Mouse (Mus musculus): Measurements from ENCODE around the gene Eddm3b.
A peak's percentile ranks its signal among the peaks of the same experiment; 100 is the strongest.

The Eddm3b gene

GRCm38 (mm10) chr14:51113916-51114560, at the start of gene Eddm3b:
Gene Eddm3b (plus strand): TSS chr14:51114426.
- DNase-seq, result no peak

DNA sequence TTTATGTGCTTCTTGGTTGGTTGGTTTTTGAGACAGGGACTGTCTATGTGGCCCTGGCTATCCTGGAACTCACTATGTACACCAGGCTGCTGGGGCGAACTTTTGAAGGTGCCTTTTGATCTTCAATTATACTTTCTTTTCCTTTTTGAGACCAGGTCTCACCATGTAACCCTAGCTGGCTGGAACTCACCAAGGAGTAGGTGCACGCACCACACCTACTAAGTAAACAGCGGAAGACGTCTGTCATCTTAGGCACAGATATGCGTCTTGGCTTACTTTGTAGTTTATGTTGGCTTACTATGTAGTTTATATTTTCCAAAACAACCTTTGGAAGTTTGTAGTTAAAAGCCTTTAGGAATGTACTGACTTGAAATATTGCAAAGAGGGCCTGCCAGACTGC, 45.3 kb upstream of the Eddm3b start:
- no peak for DNase-seq

DNA sequence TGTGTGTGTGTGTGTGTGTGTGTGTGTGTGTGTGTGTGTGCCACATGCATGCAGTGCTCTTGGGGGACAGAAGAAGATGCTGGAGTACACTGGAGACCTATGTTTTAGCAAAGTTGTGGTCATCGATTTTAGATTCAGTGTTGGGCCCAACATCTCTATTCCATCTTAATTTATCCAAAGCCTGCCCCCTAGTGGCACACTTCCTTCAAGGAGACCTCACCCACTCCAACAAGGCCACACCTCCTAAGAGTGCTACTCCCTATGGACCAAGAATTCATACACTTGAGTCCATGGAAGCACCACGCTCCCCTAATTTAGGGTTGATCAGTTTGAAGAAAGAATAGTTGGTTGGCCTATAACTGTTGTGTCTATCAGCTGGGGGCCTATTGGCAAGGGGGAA, 44.6 kb upstream of the Eddm3b start:
- no peak for DNase-seq

GRCm38 (mm10) chr14:51074335-51074734, 39.9 kb upstream of the Eddm3b start, which contains the start of gene Olfr750:
Gene Olfr750 (minus strand): TSS chr14:51074435.
- DNase-seq, result no peak

GRCm38 (mm10) chr14:51079180-51079579, 35.0 kb upstream of the Eddm3b start:
- no peak for DNase-seq

DNA sequence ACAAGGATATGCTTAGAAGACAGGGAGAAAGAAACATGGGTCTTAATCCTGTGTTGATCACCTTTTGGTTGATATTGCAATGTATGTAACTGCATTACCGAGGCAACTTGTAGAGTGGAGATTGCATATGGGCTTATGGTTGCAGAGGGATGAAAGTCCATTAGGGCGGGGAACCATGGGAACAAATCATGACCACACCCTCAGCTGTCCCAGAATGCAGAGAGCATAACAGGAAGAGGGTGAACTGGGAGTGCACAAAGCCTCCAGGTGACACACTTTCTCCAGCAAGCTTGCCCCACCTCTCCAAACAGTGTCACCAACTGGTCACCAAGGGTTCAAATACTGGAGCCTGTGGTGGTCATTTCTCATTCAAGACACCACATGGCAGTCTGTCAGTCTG, 33.2 kb upstream of the Eddm3b start:
- no peak for DNase-seq

- peak in 1 of 2 experiments; percentile 46 for DNase-seq
Observed at GRCm38 (mm10) chr14:51082599-51083581, 31.3 kb upstream of the Eddm3b start.

GRCm38 (mm10) chr14:51083805-51084204, 30.4 kb upstream of the Eddm3b start:
- no peak for DNase-seq

- DNase-seq, result no peak
Observed at GRCm38 (mm10) chr14:51085086-51085485, 29.1 kb upstream of the Eddm3b start.

DNA sequence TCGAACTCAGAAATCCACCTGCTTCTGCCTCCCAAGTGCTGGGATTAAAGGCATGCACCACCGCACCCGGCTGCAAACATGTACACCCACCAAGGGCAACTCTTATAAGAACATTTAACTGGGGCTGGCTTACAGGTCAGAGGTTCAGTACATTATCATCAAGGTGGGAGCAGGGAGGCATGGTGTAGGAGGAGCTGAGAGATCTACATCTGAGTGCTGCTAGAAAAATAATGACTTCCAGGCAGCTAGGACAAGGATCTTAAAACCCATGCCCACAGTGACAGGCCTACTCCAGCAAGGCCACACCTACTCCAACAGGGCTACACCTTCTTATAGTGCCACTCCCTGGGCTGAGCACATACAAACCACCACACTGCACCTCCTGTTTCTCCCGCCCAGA, 28.3 kb upstream of the Eddm3b start:
- no peak for DNase-seq

- DNase-seq, result no peak
Observed at GRCm38 (mm10) chr14:51087762-51088161, 26.5 kb upstream of the Eddm3b start.

DNA sequence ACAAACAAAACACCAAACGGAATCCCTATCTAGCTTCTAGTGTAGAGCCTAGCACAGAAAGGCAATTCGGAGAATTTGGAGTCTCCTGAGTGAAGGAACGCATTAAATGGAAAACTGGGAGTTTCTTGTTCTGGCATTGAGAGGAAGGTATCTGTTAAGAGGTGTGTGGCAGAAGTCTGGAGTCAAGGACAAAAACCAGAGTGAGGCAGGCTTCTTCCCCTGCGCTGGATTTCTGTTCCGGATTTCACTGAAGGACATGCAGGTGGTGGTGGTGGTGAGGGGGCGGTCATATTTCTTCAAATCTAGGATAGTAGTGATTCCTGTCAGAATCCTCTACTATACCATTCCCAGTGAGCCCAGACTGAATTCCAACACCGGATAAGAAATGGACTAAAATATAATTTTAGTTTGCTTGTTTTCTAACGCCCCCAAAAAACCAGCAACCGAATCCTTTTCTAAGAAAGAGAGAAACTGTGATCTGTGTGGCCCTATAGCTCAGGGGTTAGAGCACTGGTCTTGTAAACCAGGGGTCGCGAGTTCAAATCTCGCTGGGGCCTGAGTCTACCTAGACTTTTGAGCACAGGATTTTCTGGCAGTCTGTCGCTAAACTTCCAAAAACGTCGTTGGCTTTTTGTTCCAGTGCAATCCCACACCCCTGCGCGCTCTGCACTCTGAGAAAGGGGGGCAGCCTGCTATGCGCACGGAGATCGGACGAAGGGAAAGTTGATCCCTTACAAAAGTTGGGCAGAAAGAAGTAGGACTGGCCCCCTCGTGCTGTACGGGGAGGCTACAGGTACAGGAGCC, 25.9 kb upstream of the Eddm3b start:
- DNase-seq, result peak; percentile 61 to 75

- DNase-seq, result peak; percentile 87 to 94
Observed at GRCm38 (mm10) chr14:51088970-51089673, 25.1 kb upstream of the Eddm3b start.

DNA sequence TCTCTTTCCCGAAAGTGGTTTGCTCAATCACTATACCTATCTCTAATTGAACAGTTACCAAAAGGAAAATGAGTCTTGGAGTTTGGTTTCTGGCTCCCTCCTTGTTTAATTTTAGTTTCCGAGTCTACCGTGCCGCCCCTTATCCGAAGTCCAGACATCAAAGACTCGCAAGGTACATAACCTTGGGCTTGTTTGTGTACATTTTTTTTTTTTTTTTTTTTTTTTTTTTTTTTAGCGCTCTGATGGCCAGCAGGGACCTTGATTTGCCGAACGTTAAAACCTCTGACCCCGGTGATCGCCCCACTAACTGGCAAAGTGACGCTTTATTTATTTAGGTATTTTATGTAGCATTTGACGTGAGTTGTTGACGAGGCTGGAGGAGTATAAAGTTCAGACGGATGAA, 24.6 kb upstream of the Eddm3b start:
- DNase-seq, result no peak

- DNase-seq, result peak; percentile 60 to 74
Observed at GRCm38 (mm10) chr14:51090077-51090781, 24.0 kb upstream of the Eddm3b start.

GRCm38 (mm10) chr14:51090921-51091900, 23.0 kb upstream of the Eddm3b start, which contains the start of the genes Rnase4 and Ang:
Gene Rnase4 (plus strand): TSS chr14:51091077.
Gene Ang (plus strand): TSS chr14:51091150.
- peak; percentile 25 to 38 for DNase-seq

- no peak for DNase-seq
Observed at GRCm38 (mm10) chr14:51092073-51092620, 22.1 kb upstream of the Eddm3b start.

- DNase-seq, result no peak
Observed at GRCm38 (mm10) chr14:51093496-51093895, 20.7 kb upstream of the Eddm3b start.

DNA sequence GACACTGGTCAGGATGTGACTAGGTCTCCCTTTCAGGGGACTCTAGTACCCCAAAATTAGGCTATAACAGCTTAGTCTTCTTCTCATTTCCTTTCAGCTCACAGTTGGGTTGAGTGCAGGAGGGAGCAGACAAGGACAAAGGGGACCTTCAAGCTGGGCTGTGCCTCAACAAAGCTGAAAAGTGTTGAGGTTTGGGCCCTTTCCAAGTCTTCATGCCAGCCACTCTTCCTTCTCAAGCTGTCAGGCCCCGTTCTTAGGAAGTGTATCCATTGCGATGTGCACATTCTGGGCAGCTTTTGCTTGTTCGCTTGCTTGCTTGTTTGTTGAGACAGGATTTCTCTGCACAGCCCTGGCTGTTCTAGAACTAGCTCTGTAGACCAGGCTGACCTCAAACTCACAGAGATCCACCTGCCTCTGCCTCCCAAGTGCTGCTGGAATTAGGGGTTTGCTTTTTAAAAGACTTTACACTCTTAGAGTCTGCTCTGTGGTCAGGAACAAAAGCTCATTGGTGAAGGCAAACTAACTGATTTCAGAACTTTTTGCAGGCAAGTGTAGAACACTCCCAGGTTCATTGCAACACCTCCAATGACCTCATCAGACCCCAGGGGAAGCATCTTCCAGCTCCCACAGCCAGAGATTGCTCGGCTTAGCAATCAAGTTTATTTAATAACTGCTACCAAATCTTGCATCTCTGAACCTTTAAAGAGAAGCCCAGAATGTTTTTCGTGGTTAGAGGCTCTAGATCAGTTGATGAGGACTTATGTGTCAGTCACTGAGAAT, 19.9 kb upstream of the Eddm3b start:
- DNase-seq, result no peak

Measured in thymus, adult 18-20 months (tissue).